Comparison of ENCODE assay signal across 8 mouse cellular contexts in the genomic region with DNA sequence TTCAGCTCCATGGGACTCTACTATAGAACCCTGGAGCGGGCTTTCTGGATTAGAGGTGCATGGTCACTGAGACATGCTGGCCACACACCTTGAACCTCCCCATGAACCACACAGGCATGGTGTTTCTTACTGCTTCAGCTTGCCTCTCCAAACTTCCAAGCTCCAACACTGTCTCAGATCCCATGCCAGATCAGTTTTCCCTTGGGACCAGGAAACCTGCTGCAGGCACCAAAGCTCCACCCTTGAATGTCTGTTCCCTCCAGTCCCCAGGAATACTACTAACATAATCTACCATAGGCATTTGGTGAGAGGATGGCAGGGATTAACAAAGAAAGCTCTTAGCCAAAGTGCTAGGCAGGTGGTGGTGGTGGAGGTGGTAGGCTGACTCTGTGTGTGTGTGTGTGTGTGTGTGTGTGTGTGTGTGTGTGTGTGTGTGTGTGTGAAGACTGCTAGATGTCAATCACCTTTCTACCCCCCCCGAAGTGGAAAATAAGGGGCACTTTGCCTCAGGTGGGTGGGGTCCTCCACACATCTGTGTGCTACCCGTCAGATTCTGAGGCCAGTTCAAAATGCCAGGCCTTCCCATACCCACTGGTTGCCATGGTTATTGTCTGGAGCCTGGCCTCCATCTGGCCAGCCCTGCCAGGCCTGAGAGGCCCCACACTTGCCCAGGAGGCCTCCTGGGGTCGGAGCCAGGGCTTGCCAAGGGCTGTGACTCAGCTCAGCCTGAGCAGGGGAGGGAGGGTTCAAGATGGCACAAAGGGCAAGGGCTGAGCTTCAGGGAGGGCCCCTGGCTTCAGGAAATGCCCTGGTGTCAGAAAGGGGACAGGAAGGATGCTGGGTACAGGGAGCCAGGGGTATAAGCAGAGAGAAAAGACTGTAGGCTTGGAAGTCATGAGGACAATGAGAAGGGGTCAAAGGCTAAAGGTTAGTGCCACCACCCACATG. TPM values are rescaled to one million over a fixed set of nuclear protein-coding genes. Genes with fewer than 3 reads are reported as not detected.
A peak's percentile ranks its signal among the peaks of the same experiment; 100 is the strongest.
DNase-seq lines count a peak whose midpoint lies in the region.

No protein-coding gene starts in this region.

- DNase-seq in adrenal gland, adult (ENCODE audit: inconsistent age in 2 of 2, low spot score in 1 of 2) = peak; percentile 74 to 88
- DNase-seq in adrenal gland, postnatal 4 days (ENCODE audit: low spot score in 2 of 2) = no peak
- DNase-seq in lung, postnatal 25 days (ENCODE audit: low spot score) = peak; percentile 39
- DNase-seq in lung, postnatal 14 days = no peak
- DNase-seq in cerebellum, adult 9-11 months = peak; percentile 95
- DNase-seq in kidney, postnatal 14 days = peak; percentile 54
- peak; percentile 7 for DNase-seq in retina, embryonic 14.5 days (ENCODE audit: low spot score)
- no peak for DNase-seq in left cerebral cortex, adult 18-20 months (ENCODE audit: low spot score in 2 of 2)

RNA-seq across cellular contexts. Expression of a gene that starts 25.2 kb away (rescaled TPM):
- total RNA-seq in adrenal gland, postnatal 4 days (2021) = 10 to 100 TPM; 16.0 to 16.2 TPM
- 10 to 100 TPM; 65.4 to 70.5 TPM for total RNA-seq in left cerebral cortex, adult 18-20 months (2021)

Comparison
In these comparisons a context has a peak if more than half of its experiments do, and no peak if none do; other contexts are left out.
1. DNase-seq: peak in adrenal gland, adult (2 of 2), lung, postnatal 25 days (single experiment), cerebellum, adult 9-11 months (single experiment), kidney, postnatal 14 days (single experiment) and retina, embryonic 14.5 days (single experiment); none in adrenal gland, postnatal 4 days (0 of 2), lung, postnatal 14 days (single experiment) and left cerebral cortex, adult 18-20 months (0 of 2).